Mouse (Mus musculus): ENCODE measurements at regions not wholly inside any gene's neighbourhood (a gene's known extent, or its start where the extent isn't known, plus 50 kb on each side); places are given as distances from the start of the nearest gene placed in this dataset.

DNA sequence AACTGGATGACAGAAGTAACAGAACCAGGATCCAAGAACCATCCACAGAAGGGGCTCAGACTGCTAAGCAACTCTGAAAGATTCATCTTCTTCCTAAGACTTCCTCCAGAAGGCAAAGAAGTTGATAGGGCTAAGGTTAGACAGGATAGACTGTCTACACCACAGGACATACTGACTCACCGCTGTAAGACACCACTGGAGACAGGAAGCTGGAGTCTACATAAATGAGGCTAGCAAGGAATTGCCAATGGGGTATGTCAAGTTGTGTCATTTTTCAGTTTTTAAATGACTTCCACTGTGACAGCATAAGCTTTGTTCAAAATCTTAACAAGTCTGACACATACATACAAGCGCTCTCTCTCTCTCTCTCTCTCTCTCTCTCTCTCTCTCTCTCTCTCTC is 645.4 kb upstream of the Gm10131 start:
- WGBS, result 81% methylated on average over 2 of the region's 2 CpGs
- H3K27ac ChIP-seq (ENCODE audit: control insufficient read depth, insufficient read depth, low read depth, low read length, poor library complexity), result no peak overlapping the region

DNA sequence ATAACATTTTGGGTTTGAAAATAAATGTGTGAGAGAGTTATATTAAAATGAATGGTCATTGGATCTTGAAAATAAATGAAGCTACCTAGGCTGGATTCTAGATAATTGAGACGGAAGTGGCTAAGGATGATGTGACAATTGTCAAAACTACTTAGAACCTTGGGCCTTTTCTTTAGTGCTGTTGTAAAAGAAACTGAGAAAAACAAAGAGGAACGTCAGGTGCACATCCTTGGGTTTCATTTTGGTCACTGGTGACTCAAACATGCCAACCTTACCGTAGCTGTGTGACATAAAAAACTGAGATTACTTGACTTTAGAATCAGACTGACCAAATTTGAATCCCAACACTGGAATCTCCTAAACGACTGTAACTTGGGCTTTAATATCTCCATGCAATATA is 644.6 kb upstream of the Gm10131 start:
- 73% methylated on average over 4 of the region's 4 CpGs for WGBS
- TF ChIP-seq POLR2A (IDR thresholded peaks at IDR 0.05; ENCODE audit: borderline replicate concordance, control insufficient read depth, low read depth, low read length), result no peak
- no peak for TF ChIP-seq CTCF (IDR thresholded peaks at IDR 0.05; ENCODE audit: control insufficient read depth, insufficient read depth, low read length)
- Histone ChIP-seq H3K4me1 (ENCODE audit: control insufficient read depth, insufficient read depth, low read length) (no peaks in the 10 kb centered on the region), H3K4me3 (replicated peaks; ENCODE audit: control insufficient read depth, low read depth, low read length) (no peak overlapping the region), H3K27ac (ENCODE audit: control insufficient read depth, insufficient read depth, low read depth, low read length, poor library complexity) (no peak overlapping the region)

More for the DNA sequence above, 645.4 kb upstream of the Gm10131 start:
- TF ChIP-seq CTCF (IDR thresholded peaks at IDR 0.05; ENCODE audit: control insufficient read depth, insufficient read depth, low read length), result no peak
- Histone ChIP-seq H3K4me3 (replicated peaks; ENCODE audit: control insufficient read depth, low read depth, low read length) (no peak overlapping the region), H3K4me1 (ENCODE audit: control insufficient read depth, insufficient read depth, low read length) (no peaks in the 10 kb centered on the region)

DNA sequence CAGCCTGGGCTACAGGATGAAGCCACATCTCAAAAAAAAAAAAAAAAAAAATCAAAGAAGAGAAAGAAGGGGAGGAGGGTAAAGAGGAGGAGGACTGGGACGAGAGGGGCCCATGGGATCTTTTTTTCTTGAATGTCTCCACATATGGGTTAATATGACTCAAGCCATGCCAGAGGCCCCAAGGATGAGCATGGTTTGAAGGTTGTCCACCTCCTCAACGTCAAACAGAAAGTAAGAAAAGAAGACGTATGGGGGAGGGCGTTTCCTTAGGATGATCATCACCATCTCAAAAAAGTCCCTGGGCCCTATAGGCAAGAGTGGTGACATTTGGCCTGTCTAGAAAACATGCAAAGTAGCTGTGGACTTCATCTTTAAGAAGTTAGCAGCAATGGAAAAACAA is 643.9 kb upstream of the Gm10131 start:
- no peak overlapping the region for H3K4me3 ChIP-seq (replicated peaks; ENCODE audit: control insufficient read depth, low read depth, low read length)
- 76% methylated on average over 4 of the region's 4 CpGs for WGBS
- TF ChIP-seq CTCF (IDR thresholded peaks at IDR 0.05; ENCODE audit: control insufficient read depth, insufficient read depth, low read length) (no peak), POLR2A (IDR thresholded peaks at IDR 0.05; ENCODE audit: borderline replicate concordance, control insufficient read depth, low read depth, low read length) (no peak)
- no peaks in the 10 kb centered on the region for H3K4me1 ChIP-seq (ENCODE audit: control insufficient read depth, insufficient read depth, low read length)
- no peak overlapping the region for H3K27ac ChIP-seq (ENCODE audit: control insufficient read depth, insufficient read depth, low read depth, low read length, poor library complexity)

DNA sequence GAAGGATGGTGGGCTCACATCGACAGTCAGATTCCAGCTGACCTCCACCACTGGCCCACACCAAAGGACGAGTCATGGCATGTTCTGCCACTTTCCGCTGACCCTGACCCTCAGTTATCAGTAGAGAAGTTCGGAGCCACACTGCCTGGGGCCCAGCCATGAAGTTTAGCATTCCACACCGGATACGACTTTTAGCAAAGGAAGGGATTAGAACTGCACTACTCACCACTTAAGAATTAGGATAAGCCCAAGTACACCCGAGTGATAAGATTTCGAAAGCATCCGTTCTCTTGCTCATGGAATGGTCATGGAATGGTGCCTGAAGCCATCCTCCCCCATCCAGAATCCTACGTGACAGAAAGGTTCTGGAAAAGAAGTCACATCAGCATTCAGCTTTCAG is 641.5 kb upstream of the Gm10131 start:
- WGBS, result 83% methylated on average over 10 of the region's 10 CpGs
- no peak overlapping the region for H3K4me3 ChIP-seq (replicated peaks; ENCODE audit: control insufficient read depth, low read depth, low read length)
- TF ChIP-seq CTCF (IDR thresholded peaks at IDR 0.05; ENCODE audit: control insufficient read depth, insufficient read depth, low read length) (no peak), POLR2A (IDR thresholded peaks at IDR 0.05; ENCODE audit: borderline replicate concordance, control insufficient read depth, low read depth, low read length) (no peak)
- no peak overlapping the region for H3K27ac ChIP-seq (ENCODE audit: control insufficient read depth, insufficient read depth, low read depth, low read length, poor library complexity)
- no peaks in the 10 kb centered on the region for H3K4me1 ChIP-seq (ENCODE audit: control insufficient read depth, insufficient read depth, low read length)

DNA sequence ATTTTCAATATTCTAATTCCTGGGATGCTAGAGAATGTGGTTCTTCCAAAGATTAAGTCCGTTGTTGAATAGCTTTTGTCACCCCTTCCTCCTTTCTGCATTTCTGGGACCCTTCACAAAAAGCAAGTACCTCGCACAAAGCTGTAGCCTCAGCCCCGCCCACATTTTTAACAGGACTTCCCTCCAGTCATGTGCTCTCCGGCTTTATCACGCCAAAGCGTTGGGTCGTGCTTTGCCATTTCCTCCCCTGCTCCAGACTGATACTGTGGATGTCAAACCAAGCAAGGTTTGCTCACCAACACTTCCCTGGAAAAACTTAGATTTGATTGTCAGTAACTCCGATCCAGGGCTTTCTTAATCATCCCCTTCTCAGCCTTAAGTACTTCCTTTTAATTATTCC is 637.0 kb upstream of the Gm10131 start:
- no peaks in the 10 kb centered on the region; the same call in 1 of the 2 replicates for H3K4me1 ChIP-seq (ENCODE audit: control insufficient read depth, insufficient read depth, low read length)
- 82% methylated on average over 8 of the region's 8 CpGs for WGBS
- H3K27ac ChIP-seq (ENCODE audit: control insufficient read depth, insufficient read depth, low read depth, low read length, poor library complexity), result no peak overlapping the region
- no peak overlapping the region for H3K4me3 ChIP-seq (replicated peaks; ENCODE audit: control insufficient read depth, low read depth, low read length)
- TF ChIP-seq POLR2A (IDR thresholded peaks at IDR 0.05; ENCODE audit: borderline replicate concordance, control insufficient read depth, low read depth, low read length) (no peak), CTCF (IDR thresholded peaks at IDR 0.05; ENCODE audit: control insufficient read depth, insufficient read depth, low read length) (no peak)

DNA sequence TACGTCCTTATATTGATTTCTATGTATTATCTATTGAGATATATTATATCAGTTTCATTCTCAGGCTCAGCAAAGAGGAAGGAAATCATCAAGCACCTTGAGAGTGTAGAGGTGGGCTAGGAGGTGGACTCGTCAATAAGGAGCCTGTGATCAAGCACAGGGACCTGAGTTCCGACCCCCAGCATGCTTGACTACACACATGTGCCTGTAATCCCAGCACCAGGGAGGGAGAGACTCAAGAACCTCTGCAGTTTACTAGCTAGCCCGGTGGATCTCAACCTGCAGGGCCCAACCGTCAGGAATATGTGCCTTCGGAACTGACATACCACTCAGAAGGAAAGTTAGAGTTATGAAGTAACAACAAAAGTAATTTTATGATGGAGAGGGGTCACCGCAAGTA is 634.2 kb upstream of the Gm10131 start:
- no peaks in the 10 kb centered on the region; the same call in 1 of the 2 replicates for H3K4me1 ChIP-seq (ENCODE audit: control insufficient read depth, insufficient read depth, low read length)
- TF ChIP-seq POLR2A (IDR thresholded peaks at IDR 0.05; ENCODE audit: borderline replicate concordance, control insufficient read depth, low read depth, low read length) (no peak), CTCF (IDR thresholded peaks at IDR 0.05; ENCODE audit: control insufficient read depth, insufficient read depth, low read length) (no peak)
- H3K4me3 ChIP-seq (replicated peaks; ENCODE audit: control insufficient read depth, low read depth, low read length), result no peak overlapping the region
- H3K27ac ChIP-seq (ENCODE audit: control insufficient read depth, insufficient read depth, low read depth, low read length, poor library complexity), result no peak overlapping the region
- 83% methylated on average over 7 of the region's 7 CpGs for WGBS

DNA sequence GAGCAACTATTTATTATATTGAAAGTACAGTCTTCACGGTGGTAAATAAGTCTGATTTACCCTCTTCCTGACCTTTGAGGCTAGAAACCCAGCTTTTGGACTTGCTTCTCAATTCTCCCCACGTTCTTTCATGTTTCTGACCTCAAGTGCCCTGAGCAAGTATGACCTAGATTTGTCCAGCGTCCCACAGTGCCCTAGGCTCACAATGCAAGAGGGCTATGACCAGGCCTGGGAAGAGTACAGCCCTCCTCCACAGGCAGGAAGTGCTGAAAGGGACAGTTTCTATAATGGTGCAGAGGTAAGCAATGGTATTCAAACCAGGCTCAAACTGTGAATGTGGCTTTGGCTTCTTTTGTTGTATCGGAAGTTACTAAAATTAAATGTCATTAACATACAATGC is 633.1 kb upstream of the Gm10131 start:
- 30% methylated on average over 4 of the region's 4 CpGs for WGBS
- Histone ChIP-seq H3K4me3 (replicated peaks; ENCODE audit: control insufficient read depth, low read depth, low read length) (no peak overlapping the region), H3K27ac (ENCODE audit: control insufficient read depth, insufficient read depth, low read depth, low read length, poor library complexity) (no peak overlapping the region), H3K4me1 (ENCODE audit: control insufficient read depth, insufficient read depth, low read length) (no peaks in the 10 kb centered on the region; the same call in 1 of the 2 replicates)
- TF ChIP-seq POLR2A (IDR thresholded peaks at IDR 0.05; ENCODE audit: borderline replicate concordance, control insufficient read depth, low read depth, low read length) (no peak), CTCF (IDR thresholded peaks at IDR 0.05; ENCODE audit: control insufficient read depth, insufficient read depth, low read length) (no peak)

DNA sequence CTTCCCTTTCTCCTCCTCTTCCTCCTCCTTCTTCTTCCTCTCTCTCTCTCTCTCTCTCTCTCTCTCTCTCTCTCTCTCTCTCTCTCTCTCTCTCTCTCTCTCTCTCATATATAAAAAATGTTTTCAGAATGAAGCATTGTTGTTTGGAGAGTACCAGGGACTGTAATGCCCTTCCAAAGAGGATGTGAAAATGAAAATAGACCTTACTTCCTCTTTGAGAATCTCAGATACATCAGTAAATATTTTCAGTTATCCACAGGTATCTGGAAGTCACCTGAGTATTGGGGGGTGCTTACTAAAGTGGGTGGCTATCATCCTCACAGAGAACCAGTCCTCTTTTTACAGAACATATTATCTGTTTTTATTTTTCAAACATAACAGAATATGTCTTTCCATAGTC is 632.6 kb upstream of the Gm10131 start:
- TF ChIP-seq CTCF (IDR thresholded peaks at IDR 0.05; ENCODE audit: control insufficient read depth, insufficient read depth, low read length) (no peak), POLR2A (IDR thresholded peaks at IDR 0.05; ENCODE audit: borderline replicate concordance, control insufficient read depth, low read depth, low read length) (no peak)
- H3K4me3 ChIP-seq (replicated peaks; ENCODE audit: control insufficient read depth, low read depth, low read length), result no peak overlapping the region
- no peaks in the 10 kb centered on the region; the same call in 1 of the 2 replicates for H3K4me1 ChIP-seq (ENCODE audit: control insufficient read depth, insufficient read depth, low read length)
- H3K27ac ChIP-seq (ENCODE audit: control insufficient read depth, insufficient read depth, low read depth, low read length, poor library complexity), result no peak overlapping the region

DNA sequence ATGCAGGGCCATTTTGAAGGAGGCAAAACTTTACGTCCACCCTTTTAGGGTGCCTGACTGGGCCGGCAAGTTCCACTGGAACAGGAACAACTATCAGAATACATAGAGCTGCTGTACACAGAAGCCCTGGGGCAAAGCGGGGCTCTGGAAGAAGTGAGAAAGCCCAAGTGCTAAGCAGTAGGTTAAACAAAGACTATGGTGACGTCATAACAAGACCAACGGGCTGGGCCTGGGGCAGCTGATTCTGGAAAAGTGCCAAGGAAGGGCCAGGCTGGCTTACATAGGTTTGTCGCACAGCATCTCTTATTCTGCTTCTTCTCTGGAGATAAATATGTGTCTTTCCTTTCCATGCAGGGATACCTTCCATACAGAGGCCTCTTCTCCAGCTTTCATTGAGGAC is 631.6 kb upstream of the Gm10131 start:
- Histone ChIP-seq H3K27ac (ENCODE audit: control insufficient read depth, insufficient read depth, low read depth, low read length, poor library complexity) (no peak overlapping the region), H3K4me1 (ENCODE audit: control insufficient read depth, insufficient read depth, low read length) (no peaks in the 10 kb centered on the region; the same call in 1 of the 2 replicates), H3K4me3 (replicated peaks; ENCODE audit: control insufficient read depth, low read depth, low read length) (no peak overlapping the region)
- WGBS, result 78% methylated on average over 6 of the region's 6 CpGs
- TF ChIP-seq POLR2A (IDR thresholded peaks at IDR 0.05; ENCODE audit: borderline replicate concordance, control insufficient read depth, low read depth, low read length) (no peak), CTCF (IDR thresholded peaks at IDR 0.05; ENCODE audit: control insufficient read depth, insufficient read depth, low read length) (no peak)
